Mouse (Mus musculus) MEL (cell line): ENCODE data around the gene Srgn. TPM values are rescaled to one million over a fixed set of nuclear protein-coding genes. Genes with fewer than 3 reads are reported as not detected.
A peak's percentile ranks its signal among the peaks of the same experiment; 100 is the strongest.

Experiments
- DNase-seq: peaks from one replicate; pipeline ENCODE4 v3.0.0; 2011; ENCODE audit warnings: low read depth, low spot score
- H3K27ac ChIP-seq: 2 replicates; pipeline ENCODE4 v1.5.1; 2012; ENCODE audit warnings: low read depth, mild to moderate bottlenecking, control low read depth, low read length, moderate library complexity; ENCODE audit not compliant: control insufficient read depth
- H3K27me3 ChIP-seq, 2 experiments: fragments of 150-350 bp in 1 of 2; sonication (generic) in 1 of 2; 2 replicates each; pipeline ENCODE4 v1.6.1; 2012; ENCODE audit warnings: low read length in 2 of 2, mild to moderate bottlenecking in 2 of 2, improper control_type of control experiment in 1 of 2, moderate library complexity in 1 of 2; ENCODE audit not compliant: insufficient read depth in 2 of 2, control insufficient read depth in 1 of 2
- H3K36me3 ChIP-seq, 2 experiments: 2 replicates each; pipeline ENCODE4 v1.6.1; 2012 to 2014; ENCODE audit warnings: low read length in 2 of 2, improper control_type of control experiment in 1 of 2, inconsistent platforms in 1 of 2, mild to moderate bottlenecking in 1 of 2; ENCODE audit not compliant: insufficient read depth in 2 of 2, control insufficient read depth in 1 of 2
- H3K4me1 ChIP-seq, 2 experiments: fragments of 150-350 bp in 1 of 2; sonication (generic) in 1 of 2; 2 replicates each; pipeline ENCODE4 v1.6.1; 2012; ENCODE audit warnings: low read length in 2 of 2, improper control_type of control experiment in 1 of 2, mild to moderate bottlenecking in 1 of 2; ENCODE audit not compliant: insufficient read depth in 2 of 2, control insufficient read depth in 1 of 2
- H3K4me3 ChIP-seq, 2 experiments: fragments of 150-350 bp in 1 of 2; sonication (generic) in 1 of 2; 2 replicates each; pipeline ENCODE4 v1.5.1; 2012; ENCODE audit warnings: low read depth in 2 of 2, low read length in 2 of 2, mild to moderate bottlenecking in 2 of 2, moderate library complexity in 2 of 2, control low read depth in 1 of 2, improper control_type of control experiment in 1 of 2; ENCODE audit not compliant: control insufficient read depth in 1 of 2, insufficient read depth in 1 of 2
- H3K79me2 ChIP-seq: 2 replicates; pipeline ENCODE4 v1.6.1; 2012; ENCODE audit warnings: mild to moderate bottlenecking, low read length, moderate library complexity; ENCODE audit not compliant: control insufficient read depth, poor library complexity, insufficient read depth
- H3K9ac ChIP-seq: 2 replicates; pipeline ENCODE4 v1.6.1; 2012; ENCODE audit warnings: low read depth, mild to moderate bottlenecking, control low read depth, low read length, moderate library complexity; ENCODE audit not compliant: control insufficient read depth, poor library complexity, severe bottlenecking
- H3K9me3 ChIP-seq: fragments of 150-350 bp; sonication (generic); replicated peaks from 2 replicates; pipeline ENCODE4 v1.6.1; 2012; ENCODE audit warnings: mild to moderate bottlenecking, low read length, improper control_type of control experiment, moderate library complexity; ENCODE audit not compliant: insufficient read depth
- BHLHE40 ChIP-seq: IDR thresholded peaks from 2 replicates; pipeline ENCODE4 v1.6.1; 2012; ENCODE audit warnings: low read depth, mild to moderate bottlenecking, inconsistent platforms, low read length, improper control_type of control experiment, borderline replicate concordance
- CHD2 ChIP-seq: IDR thresholded peaks from 2 replicates; pipeline ENCODE4 v1.6.1; 2011; ENCODE audit warnings: low read length, improper control_type of control experiment
- CTCF ChIP-seq, 3 experiments: IDR thresholded peaks in 2 of 3; conservative IDR thresholded peaks in 1 of 3; 2 replicates each; pipeline ENCODE4 v1.5.1; 2011 to 2012; ENCODE audit warnings: low read length in 3 of 3, low read depth in 2 of 3, mild to moderate bottlenecking in 2 of 3, improper control_type of control experiment in 1 of 3, inconsistent platforms in 1 of 3, mixed read lengths in 1 of 3, moderate library complexity in 1 of 3; ENCODE audit not compliant: control insufficient read depth in 1 of 3, insufficient read depth in 1 of 3, poor library complexity in 1 of 3, severe bottlenecking in 1 of 3
- E2F4 ChIP-seq: IDR thresholded peaks from 2 replicates; pipeline ENCODE4 v1.6.1; 2011; ENCODE audit warnings: low read depth, low read length, improper control_type of control experiment, borderline replicate concordance
- ELF1 ChIP-seq: IDR thresholded peaks from 2 replicates; pipeline ENCODE4 v1.6.1; 2014; ENCODE audit warnings: low read depth, mild to moderate bottlenecking, inconsistent platforms, low read length, improper control_type of control experiment, moderate library complexity
- EP300 ChIP-seq, 2 experiments: IDR thresholded peaks; 2 replicates each; pipeline ENCODE4 v1.6.1; 2011; ENCODE audit warnings: improper control_type of control experiment in 2 of 2, low read length in 2 of 2, low read depth in 1 of 2, mild to moderate bottlenecking in 1 of 2
- ETS1 ChIP-seq: IDR thresholded peaks from 2 replicates; pipeline ENCODE4 v1.6.1; 2012; ENCODE audit warnings: low read depth, mild to moderate bottlenecking, inconsistent platforms, low read length, improper control_type of control experiment, moderate library complexity
- GABPA ChIP-seq: IDR thresholded peaks from 2 replicates; pipeline ENCODE4 v1.6.1; 2012; ENCODE audit warnings: low read depth, mild to moderate bottlenecking, inconsistent platforms, low read length, improper control_type of control experiment, moderate library complexity
- GATA1 ChIP-seq: IDR thresholded peaks from 2 replicates; pipeline ENCODE4 v1.6.1; 2011; ENCODE audit warnings: low read depth, low read length, improper control_type of control experiment
- HCFC1 ChIP-seq: IDR thresholded peaks from 2 replicates; pipeline ENCODE4 v1.6.1; 2012; ENCODE audit warnings: low read depth, mild to moderate bottlenecking, inconsistent platforms, low read length, improper control_type of control experiment, moderate library complexity
- JUND ChIP-seq: IDR thresholded peaks from 2 replicates; pipeline ENCODE4 v1.6.1; 2011; ENCODE audit warnings: low read depth, mild to moderate bottlenecking, improper control_type of control experiment, low read length
- KAT2A ChIP-seq: conservative IDR thresholded peaks from 2 replicates; pipeline ENCODE4 v1.6.1; 2012; ENCODE audit warnings: low read depth, low read length, improper control_type of control experiment, inconsistent platforms
- MAFK ChIP-seq: IDR thresholded peaks from 2 replicates; pipeline ENCODE4 v1.6.1; 2011; ENCODE audit warnings: low read depth, mild to moderate bottlenecking, low read length, improper control_type of control experiment, borderline replicate concordance
- MAX ChIP-seq: IDR thresholded peaks from 2 replicates; pipeline ENCODE4 v1.6.1; 2011; ENCODE audit warnings: low read length, improper control_type of control experiment
- MAZ ChIP-seq: IDR thresholded peaks from 2 replicates; pipeline ENCODE4 v1.6.1; 2012; ENCODE audit warnings: low read depth, mild to moderate bottlenecking, inconsistent platforms, low read length, improper control_type of control experiment
- MEF2A ChIP-seq: IDR thresholded peaks from 2 replicates; pipeline ENCODE4 v1.6.1; 2014; ENCODE audit warnings: low read depth, mild to moderate bottlenecking, inconsistent platforms, low read length, improper control_type of control experiment; ENCODE audit not compliant: poor library complexity, insufficient replicate concordance, severe bottlenecking; ENCODE audit errors: extremely low read depth
- MXI1 ChIP-seq: IDR thresholded peaks from 2 replicates; pipeline ENCODE4 v1.6.1; 2011; ENCODE audit warnings: mild to moderate bottlenecking, low read depth, low read length, improper control_type of control experiment
- MYB ChIP-seq: IDR thresholded peaks from 2 replicates; pipeline ENCODE4 v1.6.1; 2011; ENCODE audit warnings: mild to moderate bottlenecking, low read depth, low read length, improper control_type of control experiment
- MYC ChIP-seq: IDR thresholded peaks from 2 replicates; pipeline ENCODE4 v1.6.1; 2011; ENCODE audit warnings: low read depth, mild to moderate bottlenecking, low read length, improper control_type of control experiment, moderate library complexity
- NELFE ChIP-seq: IDR thresholded peaks from 2 replicates; pipeline ENCODE4 v1.6.1; 2011; ENCODE audit warnings: low read depth, low read length, improper control_type of control experiment
- NRF1 ChIP-seq: IDR thresholded peaks from 2 replicates; pipeline ENCODE4 v1.6.1; 2014; ENCODE audit warnings: low read depth, mild to moderate bottlenecking, inconsistent platforms, low read length, improper control_type of control experiment, moderate library complexity; ENCODE audit not compliant: poor library complexity, insufficient read depth, severe bottlenecking
- POLR2A ChIP-seq, 2 experiments: IDR thresholded peaks; 2 replicates each; pipeline ENCODE4 v1.6.1; 2011 to 2012; ENCODE audit warnings: low read length in 2 of 2, mild to moderate bottlenecking in 2 of 2, control low read depth in 1 of 2, improper control_type of control experiment in 1 of 2, low read depth in 1 of 2, moderate library complexity in 1 of 2; ENCODE audit not compliant: control insufficient read depth in 1 of 2, insufficient read depth in 1 of 2, poor library complexity in 1 of 2
- POLR2AphosphoS2 ChIP-seq: IDR thresholded peaks from 2 replicates; pipeline ENCODE4 v1.6.1; 2011; ENCODE audit warnings: low read length, improper control_type of control experiment
- POLR2AphosphoS5 ChIP-seq: IDR thresholded peaks from 2 replicates; pipeline ENCODE4 v1.6.1; 2012; ENCODE audit warnings: low read depth, borderline replicate concordance, mild to moderate bottlenecking, inconsistent platforms, low read length, moderate library complexity, mixed read lengths
- RAD21 ChIP-seq: IDR thresholded peaks from 2 replicates; pipeline ENCODE4 v1.6.1; 2011; ENCODE audit warnings: mild to moderate bottlenecking, low read depth, low read length, improper control_type of control experiment
- RCOR1 ChIP-seq: IDR thresholded peaks from 2 replicates; pipeline ENCODE4 v1.6.1; 2012; ENCODE audit warnings: low read depth, mild to moderate bottlenecking, inconsistent platforms, low read length, improper control_type of control experiment
- SIN3A ChIP-seq: IDR thresholded peaks from 2 replicates; pipeline ENCODE4 v1.6.1; 2012; ENCODE audit warnings: low read length, improper control_type of control experiment, inconsistent platforms
- SMC3 ChIP-seq: IDR thresholded peaks from 2 replicates; pipeline ENCODE4 v1.6.1; 2011; ENCODE audit warnings: low read depth, low read length, improper control_type of control experiment
- TAL1 ChIP-seq: IDR thresholded peaks from 2 replicates; pipeline ENCODE4 v1.6.1; 2012; ENCODE audit warnings: mild to moderate bottlenecking, inconsistent platforms, low read length, moderate library complexity, mixed read lengths
- TBP ChIP-seq: IDR thresholded peaks from 2 replicates; pipeline ENCODE4 v1.8.0; 2011; ENCODE audit warnings: low read depth, low read length, improper control_type of control experiment
- TCF12 ChIP-seq: IDR thresholded peaks from 2 replicates; pipeline ENCODE4 v1.6.1; 2014; ENCODE audit warnings: low read depth, mild to moderate bottlenecking, inconsistent platforms, low read length, improper control_type of control experiment, moderate library complexity
- UBTF ChIP-seq: IDR thresholded peaks from 2 replicates; pipeline ENCODE4 v1.6.1; 2012; ENCODE audit warnings: low read depth, mild to moderate bottlenecking, inconsistent platforms, low read length, improper control_type of control experiment, moderate library complexity, borderline replicate concordance; ENCODE audit not compliant: insufficient read depth
- USF1 ChIP-seq: IDR thresholded peaks from 2 replicates; pipeline ENCODE4 v1.6.1; 2014; ENCODE audit warnings: low read depth, mild to moderate bottlenecking, inconsistent platforms, low read length, improper control_type of control experiment, moderate library complexity
- USF2 ChIP-seq, 2 experiments: IDR thresholded peaks; 2 replicates each; pipeline ENCODE4 v1.6.1; 2011 to 2012; ENCODE audit warnings: improper control_type of control experiment in 2 of 2, low read length in 2 of 2, borderline replicate concordance in 1 of 2, inconsistent platforms in 1 of 2, low read depth in 1 of 2, mild to moderate bottlenecking in 1 of 2; ENCODE audit not compliant: insufficient read depth in 1 of 2
- ZC3H11A ChIP-seq: IDR thresholded peaks from 2 replicates; pipeline ENCODE4 v1.6.1; 2012; ENCODE audit warnings: low read depth, mild to moderate bottlenecking, inconsistent platforms, low read length, improper control_type of control experiment
- ZKSCAN1 ChIP-seq: IDR thresholded peaks from 2 replicates; pipeline ENCODE4 v1.6.1; 2012; ENCODE audit warnings: low read depth, mild to moderate bottlenecking, inconsistent platforms, low read length, improper control_type of control experiment, moderate library complexity
- ZMIZ1 ChIP-seq: IDR thresholded peaks from 2 replicates; pipeline ENCODE4 v1.6.1; 2012; ENCODE audit warnings: low read depth, mild to moderate bottlenecking, inconsistent platforms, low read length, improper control_type of control experiment, moderate library complexity
- ZNF384 ChIP-seq: IDR thresholded peaks from 2 replicates; pipeline ENCODE4 v1.6.1; 2012; ENCODE audit warnings: low read depth, mild to moderate bottlenecking, inconsistent platforms, low read length, improper control_type of control experiment
- polyA plus RNA-seq, 2 experiments: library from polyadenylated mRNA; stranded (reverse) in 1 of 2; unstranded in 1 of 2; fragments of >175 nt in 1 of 2; fragments of >200 nt in 1 of 2; gene quantifications; 2 replicates each; pipeline versions ENCODE4 v1.2.1 to v1.2.4; 2012; ENCODE audit warnings: low replicate concordance in 2 of 2, low read depth in 1 of 2; ENCODE audit not compliant: insufficient read length in 2 of 2, insufficient read depth in 1 of 2, missing spikeins in 1 of 2
- total RNA-seq: library from RNA; depleted of rRNA; stranded (reverse); fragments of 300-350 nt; gene quantifications from 2 replicates; pipeline ENCODE4 v1.2.3, GENCODE M21; 2012

Srgn gene
- total and polyA plus RNA-seq, 3 experiments = 164 to 217 TPM; not detected in 1

- H3K4me1 ChIP-seq = peaks cover 6 to 32% of the 10 kb centered on the region in 2 experiments
- TF ChIP-seq ZKSCAN1 = no peak
- TF ChIP-seq KAT2A = no peak
- no peak for TF ChIP-seq HCFC1
- no peak for TF ChIP-seq MEF2A
- no peak for TF ChIP-seq RAD21
- TF ChIP-seq E2F4 = no peak
- no peak for TF ChIP-seq MXI1
- peak; percentile 83 for TF ChIP-seq ETS1
- TF ChIP-seq BHLHE40 = no peak
- no peak for TF ChIP-seq USF1
- peak; percentile 31; the same call in 1 of the 2 replicates for TF ChIP-seq TAL1
- TF ChIP-seq TCF12 = no peak; the same call in none of the 2 replicates
- no peak for TF ChIP-seq MYC
- TF ChIP-seq RCOR1 = no peak
- TF ChIP-seq MYB = no peak
- no peak for TF ChIP-seq CTCF (IDR thresholded peaks at IDR 0.05 in 2 of 3, conservative IDR thresholded peaks at IDR 0.05 in 1 of 3; ENCODE audit: control insufficient read depth in 1 of 3, insufficient read depth in 1 of 3, low read depth in 2 of 3, low read length in 3 of 3, poor library complexity in 1 of 3, severe bottlenecking in 1 of 3)
- TF ChIP-seq ZC3H11A = no peak
- TF ChIP-seq TBP = no peak
- no peak for TF ChIP-seq ELF1
- no peak for TF ChIP-seq UBTF
- TF ChIP-seq CHD2 = no peak
- TF ChIP-seq POLR2AphosphoS2 = no peak
- TF ChIP-seq POLR2AphosphoS5 = no peak
- TF ChIP-seq JUND = no peak
- TF ChIP-seq NRF1 = no peak
- no peak for TF ChIP-seq SMC3
- no peak for TF ChIP-seq ZMIZ1
- TF ChIP-seq POLR2A (IDR thresholded peaks at IDR 0.05; ENCODE audit: control insufficient read depth in 1 of 2, insufficient read depth in 1 of 2, low read depth in 1 of 2, low read length in 2 of 2, poor library complexity in 1 of 2) = peak in 1 of 2 experiments; percentile 66; a peak in 3 of 4 replicates
- TF ChIP-seq NELFE = peak; percentile 24; the same call in 1 of the 2 replicates
- TF ChIP-seq USF2 (IDR thresholded peaks at IDR 0.05; ENCODE audit: borderline replicate concordance in 1 of 2, insufficient read depth in 1 of 2, low read depth in 1 of 2, low read length in 2 of 2) = no peak
- TF ChIP-seq GABPA = no peak
- no peak for TF ChIP-seq GATA1
- peak; percentile 2 to 24; a peak in 1 of 4 replicates for TF ChIP-seq EP300 (IDR thresholded peaks at IDR 0.05; ENCODE audit: low read depth in 1 of 2, low read length in 2 of 2)
- no peak for TF ChIP-seq MAZ
- no peak for TF ChIP-seq MAFK
- TF ChIP-seq SIN3A = peak; percentile 27; the same call in 1 of the 2 replicates
- TF ChIP-seq MAX = 0 out of 2 replicates have a peak, but pooled peaks have one; percentile 15
- no peak for TF ChIP-seq ZNF384
These were observed 16.2 kb upstream of the Srgn start for GRCm38 (mm10) chr10:62543399-62543808.

More at GRCm38 (mm10) chr10:62543399-62543808, 16.2 kb upstream of the Srgn start:
- peak; percentile 95 for DNase-seq
- Histone ChIP-seq H3K36me3 (peaks cover 0 to 16% of the 10 kb centered on the region in 2 experiments; a peak in 2 of 4 replicates), H3K79me2 (no peaks in the 10 kb centered on the region; the same call in 1 of the 2 replicates), H3K9ac (peak overlapping the region; percentile 62), H3K27ac (peak overlapping the region; percentile 98), H3K9me3 (no peaks in the 10 kb centered on the region), H3K27me3 (no peaks in the 10 kb centered on the region), H3K4me3 (peak overlapping the region; percentile 12 to 17)
